25 mouse cellular contexts compared by ENCODE assay signal in the genomic region with DNA sequence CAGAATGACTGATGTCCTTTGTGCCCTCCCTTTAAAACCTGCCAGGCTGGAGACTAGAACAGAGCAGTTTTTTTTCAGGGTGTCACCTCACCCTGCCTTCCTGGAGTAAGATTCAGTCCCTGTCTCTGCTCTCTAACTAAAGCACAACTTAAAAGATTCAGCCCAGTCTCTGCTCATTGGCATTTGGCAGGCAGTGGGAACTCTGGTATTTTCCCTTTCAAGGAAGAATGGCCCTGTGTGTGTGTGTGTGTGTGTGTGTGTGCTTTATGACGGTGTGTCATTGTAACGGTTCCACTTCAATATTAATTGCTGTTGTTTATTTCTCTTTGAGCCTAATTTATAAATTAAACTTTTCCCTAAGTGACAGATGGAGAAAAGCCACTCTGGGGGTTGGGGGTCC. TPM values are rescaled to one million over a fixed set of nuclear protein-coding genes. Genes with fewer than 3 reads are reported as not detected.
DNase-seq lines count a peak whose midpoint lies in the region; ATAC-seq lines count a peak whose summit lies in the region.
"Had no signal": no experiment of that assay in that cellular context is flagged by ENCODE, and none has a peak within 500 bp of the region (broad histone marks: within the 10 kb centered on the region; RNA-seq: fewer than 3 reads in every experiment).

No protein-coding gene starts in this region.

- H3K27me3 ChIP-seq in midbrain, embryonic 11.5 days (ENCODE audit: control insufficient read depth, insufficient read depth, low read length), result no peaks in the 10 kb centered on the region
- no peaks in the 10 kb centered on the region for H3K27me3 ChIP-seq in midbrain, embryonic 16.5 days (ENCODE audit: control insufficient read depth, insufficient read depth, low read depth, low read length)
- H3K27me3 ChIP-seq: embryonic facial prominence, embryonic 13.5 days; embryonic facial prominence, embryonic 15.5 days; forebrain, embryonic 12.5 days had no signal

- H3K4me2 ChIP-seq in midbrain, embryonic 11.5 days, result no peak overlapping the region
- H3K4me2 ChIP-seq in midbrain, embryonic 16.5 days (ENCODE audit: low read length), result no peak overlapping the region
- H3K4me2 ChIP-seq: embryonic facial prominence, embryonic 13.5 days; embryonic facial prominence, embryonic 15.5 days; forebrain, embryonic 12.5 days had no signal

- H3K36me3 ChIP-seq in midbrain, embryonic 11.5 days (ENCODE audit: control insufficient read depth, insufficient read depth, low read length), result no peaks in the 10 kb centered on the region
- H3K36me3 ChIP-seq in midbrain, embryonic 16.5 days (ENCODE audit: control insufficient read depth, insufficient read depth, low read length), result no peaks in the 10 kb centered on the region
- H3K36me3 ChIP-seq: embryonic facial prominence, embryonic 13.5 days; embryonic facial prominence, embryonic 15.5 days; forebrain, embryonic 10.5 days; forebrain, embryonic 12.5 days had no signal

- no peak overlapping the region for H3K27ac ChIP-seq in midbrain, embryonic 11.5 days (ENCODE audit: low read depth, low read length)
- no peak overlapping the region for H3K27ac ChIP-seq in midbrain, embryonic 16.5 days (ENCODE audit: low read length)
- H3K27ac ChIP-seq: embryonic facial prominence, embryonic 13.5 days; embryonic facial prominence, embryonic 15.5 days; forebrain, embryonic 10.5 days; forebrain, embryonic 12.5 days had no signal

- ATAC-seq in midbrain, embryonic 11.5 days (ENCODE audit: low FRiP score), result no peak
- no peak for ATAC-seq in midbrain, embryonic 16.5 days
- ATAC-seq in megakaryocyte-erythroid progenitor cell, adult 5-6 weeks (replicated peaks; ENCODE audit: low FRiP score, low TSS enrichment, poor library complexity, severe bottlenecking), result no peak
- ATAC-seq: activated CD4-positive, CD25-positive, alpha-beta regulatory T cell, adult 4 months; forebrain, embryonic 14.5 days; forebrain, embryonic 16.5 days; Patski had no signal

- peak; percentile 22 for DNase-seq in heart, adult 11 months
- no peak for DNase-seq in heart, postnatal 25 days (ENCODE audit: low spot score)
- DNase-seq in midbrain, embryonic 11.5 days (ENCODE audit: low spot score, missing footprints), result peak; percentile 17
- DNase-seq in Muller cell, postnatal 12 days (ENCODE audit: inconsistent ontology term), result peak; percentile 74
- peak; percentile 72 for DNase-seq in adipocyte (ENCODE audit: low spot score)
- DNase-seq: adrenal gland, adult 8-10 months; adrenal gland, postnatal 25 days; cerebellum, adult 11 months; cerebellum, adult 18-20 months; cerebellum, adult 8-10 months; cerebellum, adult 9-11 months; cerebellum, postnatal 14 days; cerebellum, postnatal 36 days; embryo, embryonic 11 days had no signal

- H3K4me1 ChIP-seq in midbrain, embryonic 11.5 days (ENCODE audit: control insufficient read depth, insufficient read depth, low read length), result no peaks in the 10 kb centered on the region
- no peaks in the 10 kb centered on the region for H3K4me1 ChIP-seq in midbrain, embryonic 16.5 days (ENCODE audit: control insufficient read depth, insufficient read depth, low read length)
- H3K4me1 ChIP-seq: forebrain, embryonic 12.5 days had no signal

- H3K9ac ChIP-seq in midbrain, embryonic 11.5 days (ENCODE audit: low read length), result no peak overlapping the region
- no peak overlapping the region for H3K9ac ChIP-seq in midbrain, embryonic 16.5 days (ENCODE audit: low read depth, low read length)
- H3K9ac ChIP-seq: embryonic facial prominence, embryonic 13.5 days; embryonic facial prominence, embryonic 15.5 days; forebrain, embryonic 12.5 days had no signal

- no peak overlapping the region for H3K4me3 ChIP-seq in midbrain, embryonic 11.5 days (ENCODE audit: low read depth, low read length)
- no peak overlapping the region for H3K4me3 ChIP-seq in midbrain, embryonic 16.5 days (ENCODE audit: low read depth, low read length)
- H3K4me3 ChIP-seq: embryonic facial prominence, embryonic 13.5 days; embryonic facial prominence, embryonic 15.5 days; erythroblast, embryonic 14.5 days; forebrain, embryonic 10.5 days; forebrain, embryonic 12.5 days had no signal

- intact Hi-C loops in heart, postnatal 25 days (cut with DNase I), result no loop called here

- 76% methylated on average over 2 of the region's 2 CpGs for WGBS in midbrain, embryonic 11.5 days
- WGBS in midbrain, embryonic 16.5 days, result 75% methylated on average over 2 of the region's 2 CpGs

- H3K9me3 ChIP-seq in midbrain, embryonic 11.5 days (ENCODE audit: control insufficient read depth, low read length), result no peaks in the 10 kb centered on the region
- no peaks in the 10 kb centered on the region for H3K9me3 ChIP-seq in midbrain, embryonic 16.5 days (replicated peaks; ENCODE audit: control insufficient read depth, low read length, poor library complexity, severe bottlenecking)
- H3K9me3 ChIP-seq: embryonic facial prominence, embryonic 13.5 days; embryonic facial prominence, embryonic 15.5 days; forebrain, embryonic 10.5 days; forebrain, embryonic 12.5 days had no signal

RNA-seq across cellular contexts. Expression of gene Abcg1, which starts 14.7 kb away (rescaled TPM):
- total RNA-seq in heart, postnatal 25 days (2021), result 1 to 10 TPM; 3.8 to 6.0 TPM
- 10.4 TPM in 2 replicates for polyA plus RNA-seq in midbrain, embryonic 11.5 days (2014; fragmentation: Nextera tagmentation; extraction: Ambion mirVana)
- 23.7 and 24.3 TPM in 2 replicates for polyA plus RNA-seq in midbrain, embryonic 16.5 days (2015; fragmentation: Nextera tagmentation; extraction: Ambion mirVana)
- total RNA-seq in megakaryocyte-erythroid progenitor cell, adult 5-6 weeks (2014; fragmentation: Nextera tagmentation), result 5.4 and 8.5 TPM in 2 replicates
- 5.1 and 9.6 TPM in 2 replicates for total RNA-seq in megakaryocyte-erythroid progenitor cell, adult 5-6 weeks (2017)
